20 mouse cellular contexts compared by ENCODE assay signal in genomic region chr13:22381128-22381527, GRCm38 (mm10). TPM values are rescaled to one million over a fixed set of nuclear protein-coding genes. Genes with fewer than 3 reads are reported as not detected.
A peak's percentile ranks its signal among the peaks of the same experiment; 100 is the strongest.
DNase-seq lines count a peak whose midpoint lies in the region; ATAC-seq and TF ChIP-seq lines count a peak whose summit lies in the region.
"Not testable (repeated sequence)": the region's sequence is repeated elsewhere in the genome, so short reads cannot be mapped to it uniquely, and the experiment has no call there.
"Had no signal": no experiment of that assay in that cellular context is flagged by ENCODE, and none has a peak within 500 bp of the region (broad histone marks: within the 10 kb centered on the region; RNA-seq: fewer than 3 reads in every experiment).

No protein-coding gene starts in this region.

- H3K36me3 ChIP-seq in limb, embryonic 15.5 days: not testable (repeated sequence)

- TF ChIP-seq POLR2A in cortical plate, adult 2 months (IDR thresholded peaks at IDR 0.05; ENCODE audit: extremely low read depth, insufficient read depth, low read length): not testable (repeated sequence)

- not testable (repeated sequence) for H3K9ac ChIP-seq in limb, embryonic 15.5 days

- H3K27ac ChIP-seq in cortical plate, adult 2 months (ENCODE audit: insufficient read depth, low read length): peak overlapping the region; percentile 71
- H3K27ac ChIP-seq in limb, embryonic 15.5 days: peak overlapping the region; percentile 50

- not testable (repeated sequence) for TF ChIP-seq CTCF in cortical plate, adult 2 months (IDR thresholded peaks at IDR 0.05; ENCODE audit: extremely low read depth, insufficient read depth, low read length)

- not testable (repeated sequence) for H3K27me3 ChIP-seq in limb, embryonic 15.5 days

- not testable (repeated sequence) for H3K4me1 ChIP-seq in cortical plate, adult 2 months (ENCODE audit: control insufficient read depth, insufficient read depth, low read length); limb, embryonic 15.5 days

- DNase-seq in heart, adult 8-10 months (ENCODE audit: low spot score): peak; percentile 28
- DNase-seq in heart, postnatal 10 days: peak; percentile 50 to 62
- peak; percentile 22 to 73 for DNase-seq in layer of hippocampus, adult 18-20 months (ENCODE audit: low spot score in 2 of 2)
- peak; percentile 10 to 14 for DNase-seq in left cerebral cortex, adult 18-20 months (ENCODE audit: low spot score in 2 of 2)
- DNase-seq in right cerebral cortex, postnatal 25 days: peak; percentile 40

- not testable (repeated sequence) for H3K4me3 ChIP-seq in cortical plate, adult 2 months (ENCODE audit: insufficient read depth, low read length); limb, embryonic 15.5 days

- H3K4me2 ChIP-seq in limb, embryonic 15.5 days: not testable (repeated sequence)

- 53% methylated on average over 3 of the region's 3 CpGs for WGBS in limb, embryonic 15.5 days

- 0 out of 2 replicates have a peak, but pooled peaks have one; percentile 55 for ATAC-seq in limb, embryonic 15.5 days (ENCODE audit: insufficient number of reproducible peaks, low FRiP score, low TSS enrichment, low read depth)

- H3K9me3 ChIP-seq in limb, embryonic 15.5 days: not testable (repeated sequence)

- intact Hi-C loops in heart, postnatal 10 days (cut with DNase I): not testable (repeated sequence)

RNA-seq across cellular contexts. Expression of gene Vmn1r199, which starts 1.5 kb away (rescaled TPM):
- not detected in 2 replicates for polyA plus RNA-seq in cortical plate, adult 2 months (2012; rRNA removed)
- not detected for total RNA-seq in heart, adult 8-10 months (2022)
- not detected for total RNA-seq in heart, postnatal 10 days (2021)
- total RNA-seq in layer of hippocampus, adult 18-20 months (2021): not detected
- not detected for total RNA-seq in left cerebral cortex, adult 18-20 months (2021)
- polyA plus RNA-seq in limb, embryonic 15.5 days (2015; fragmentation: Nextera tagmentation; extraction: Ambion mirVana): not detected in 2 replicates
- total RNA-seq: adrenal gland, postnatal 14 days; gastrocnemius, postnatal 10 days; heart, adult 2 months; layer of hippocampus, postnatal 10 days; monocyte, adult 5-6 weeks had no signal
- polyA plus RNA-seq: cerebellum, adult 2 months; embryonic facial prominence, embryonic 11.5 days; forebrain, embryonic 15.5 days; heart, adult 2 months; hindbrain, embryonic 11.5 days; liver, postnatal 0 days; macrophage; midbrain, embryonic 11.5 days; neural tube, embryonic 12.5 days had no signal

RNA-seq across cellular contexts. Expression of gene Vmn1r200, which starts 9.0 kb away (rescaled TPM):
- polyA plus RNA-seq in cortical plate, adult 2 months (2012; rRNA removed): not detected in 2 replicates
- not detected for total RNA-seq in heart, adult 8-10 months (2022)
- total RNA-seq in heart, postnatal 10 days (2021): not detected
- not detected for total RNA-seq in layer of hippocampus, adult 18-20 months (2021)
- not detected for total RNA-seq in left cerebral cortex, adult 18-20 months (2021)
- not detected in 2 replicates for polyA plus RNA-seq in limb, embryonic 15.5 days (2015; fragmentation: Nextera tagmentation; extraction: Ambion mirVana)
- total RNA-seq: adrenal gland, postnatal 14 days; gastrocnemius, postnatal 10 days; heart, adult 2 months; layer of hippocampus, postnatal 10 days; monocyte, adult 5-6 weeks had no signal
- polyA plus RNA-seq: embryonic facial prominence, embryonic 11.5 days; forebrain, embryonic 15.5 days; heart, adult 2 months; hindbrain, embryonic 11.5 days; liver, postnatal 0 days; macrophage had no signal

RNA-seq across cellular contexts. Expression of gene Vmn1r198, which starts 31.0 kb away (rescaled TPM):
- polyA plus RNA-seq in cortical plate, adult 2 months (2012; rRNA removed): not detected in 2 replicates
- not detected for total RNA-seq in heart, adult 8-10 months (2022)
- total RNA-seq in heart, postnatal 10 days (2021): not detected
- not detected for total RNA-seq in layer of hippocampus, adult 18-20 months (2021)
- total RNA-seq in left cerebral cortex, adult 18-20 months (2021): not detected
- polyA plus RNA-seq in limb, embryonic 15.5 days (2015; fragmentation: Nextera tagmentation; extraction: Ambion mirVana): not detected in 2 replicates
- total RNA-seq: adrenal gland, postnatal 14 days; gastrocnemius, postnatal 10 days; heart, adult 2 months; layer of hippocampus, postnatal 10 days; monocyte, adult 5-6 weeks had no signal
- polyA plus RNA-seq: cerebellum, adult 2 months; embryonic facial prominence, embryonic 11.5 days; forebrain, embryonic 15.5 days; heart, adult 2 months; hindbrain, embryonic 11.5 days; liver, postnatal 0 days; macrophage; midbrain, embryonic 11.5 days; neural tube, embryonic 12.5 days had no signal

RNA-seq across cellular contexts. Expression of gene Vmn1r197, which starts 56.7 kb away (rescaled TPM):
- not detected in 2 replicates for polyA plus RNA-seq in cortical plate, adult 2 months (2012; rRNA removed)
- total RNA-seq in heart, adult 8-10 months (2022): not detected
- not detected for total RNA-seq in heart, postnatal 10 days (2021)
- not detected for total RNA-seq in layer of hippocampus, adult 18-20 months (2021)
- not detected for total RNA-seq in left cerebral cortex, adult 18-20 months (2021)
- polyA plus RNA-seq in limb, embryonic 15.5 days (2015; fragmentation: Nextera tagmentation; extraction: Ambion mirVana): not detected in 2 replicates
- total RNA-seq: adrenal gland, postnatal 14 days; gastrocnemius, postnatal 10 days; heart, adult 2 months; layer of hippocampus, postnatal 10 days; monocyte, adult 5-6 weeks had no signal
- polyA plus RNA-seq: cerebellum, adult 2 months; embryonic facial prominence, embryonic 11.5 days; forebrain, embryonic 15.5 days; heart, adult 2 months; hindbrain, embryonic 11.5 days; liver, postnatal 0 days; macrophage; midbrain, embryonic 11.5 days; neural tube, embryonic 12.5 days had no signal
